Mouse (Mus musculus) intestine, postnatal 0 days (tissue): ENCODE measurements around the gene Alox12. TPM values are rescaled to one million over a fixed set of nuclear protein-coding genes. Genes with fewer than 3 reads are reported as not detected.

Experiments
- ATAC-seq: fragments of 200-750 bp; cut with Nextera tagmentation; 2 replicates; pipeline ENCODE4 v1.8.0; 2017; ENCODE audit warnings: mild to moderate bottlenecking, moderate TSS enrichment, moderate library complexity
- H3K27ac ChIP-seq: fragments of 300-500 bp; sonication (generic); 2 replicates; pipeline ENCODE4 v1.5.1; 2014; ENCODE audit warnings: mild to moderate bottlenecking, low read depth, low read length, moderate library complexity
- H3K27me3 ChIP-seq: fragments of 300-500 bp; sonication (generic); replicated peaks from 2 replicates; pipeline ENCODE4 v1.6.1; 2014; ENCODE audit warnings: low read length, mixed read lengths; ENCODE audit not compliant: control insufficient read depth, insufficient read depth
- H3K36me3 ChIP-seq: fragments of 300-500 bp; sonication (generic); 2 replicates; pipeline ENCODE4 v1.6.1; 2014; ENCODE audit warnings: mild to moderate bottlenecking, moderate library complexity; ENCODE audit not compliant: control insufficient read depth, insufficient read depth
- H3K4me1 ChIP-seq: fragments of 300-500 bp; sonication (generic); replicated peaks from 2 replicates; pipeline ENCODE4 v1.6.1; 2014; ENCODE audit warnings: antibody characterized with exemption, low read length, mixed read lengths; ENCODE audit not compliant: control insufficient read depth, insufficient read depth
- H3K4me2 ChIP-seq: fragments of 300-500 bp; sonication (generic); replicated peaks from 2 replicates; pipeline ENCODE4 v1.6.1; 2014; ENCODE audit warnings: low read depth, mild to moderate bottlenecking, moderate library complexity
- H3K4me3 ChIP-seq: fragments of 300-500 bp; sonication (generic); 2 replicates; pipeline ENCODE4 v1.5.1; 2014; ENCODE audit warnings: low read depth, low read length
- H3K9ac ChIP-seq: fragments of 300-500 bp; sonication (generic); 2 replicates; pipeline ENCODE4 v1.6.1; 2014; ENCODE audit warnings: mild to moderate bottlenecking, low read depth, low read length
- H3K9me3 ChIP-seq: fragments of 300-500 bp; sonication (generic); 2 replicates; pipeline ENCODE4 v1.6.1; 2016; ENCODE audit warnings: mixed run types; ENCODE audit not compliant: control insufficient read depth
- CTCF ChIP-seq: sonication (generic); IDR thresholded peaks from 2 replicates; pipeline ENCODE4 v1.5.1; 2016; ENCODE audit warnings: low read depth, mild to moderate bottlenecking, control low read depth, antibody characterized with exemption, moderate library complexity
- WGBS: fragments of 180-500 bp; shearing (Covaris S2); extraction: QIAGEN DNeasy Blood & Tissue Kit; methylation state at CpG from one replicate; pipeline ENCODE4 v1.1.7; 2014; 5-methylcytosine and 5-hydroxymethylcytosine counted together
- polyA plus RNA-seq: library from polyadenylated mRNA; unstranded; fragments of >200 nt; fragmentation: Nextera tagmentation; extraction: Ambion mirVana; gene quantifications from 2 replicates; pipeline ENCODE4 v1.2.1, GENCODE M21; 2015

The Alox12 gene
- polyA plus RNA-seq, 1 experiment from 2014 or later: 0.68 TPM

- H3K4me2 ChIP-seq: peak overlapping the region; percentile 95
- peaks cover 5% of the 10 kb centered on the region for H3K27me3 ChIP-seq
- H3K9ac ChIP-seq: peak overlapping the region; percentile 67
- no peak for TF ChIP-seq CTCF
- peaks cover 5% of the 10 kb centered on the region for H3K4me1 ChIP-seq
- peaks cover 4% of the 10 kb centered on the region; the same call in 1 of the 2 replicates for H3K36me3 ChIP-seq
- H3K9me3 ChIP-seq: no peaks in the 10 kb centered on the region
- peak overlapping the region; percentile 59 for H3K4me3 ChIP-seq
- WGBS: under 1% methylated on average over 24 of the region's 24 CpGs
- H3K27ac ChIP-seq: peak overlapping the region; percentile 94
- ATAC-seq: no peak
Observed at GRCm38 (mm10) chr11:70220323-70220722, 34.8 kb downstream of the Alox12 start.

- H3K4me1 ChIP-seq: peaks cover 5% of the 10 kb centered on the region
- peaks cover 7% of the 10 kb centered on the region for H3K27me3 ChIP-seq
- TF ChIP-seq CTCF: no peak
- peak overlapping the region; percentile 59 for H3K4me3 ChIP-seq
- peak overlapping the region; percentile 67; the same call in 1 of the 2 replicates for H3K9ac ChIP-seq
- H3K9me3 ChIP-seq: no peaks in the 10 kb centered on the region
- 48% methylated on average over 7 of the region's 7 CpGs for WGBS
- H3K36me3 ChIP-seq: peaks cover 4% of the 10 kb centered on the region; the same call in 1 of the 2 replicates
- no peak overlapping the region for H3K27ac ChIP-seq
- ATAC-seq: no peak
- peak overlapping the region; percentile 95 for H3K4me2 ChIP-seq
Observed at GRCm38 (mm10) chr11:70219873-70220272, 35.3 kb downstream of the Alox12 start.

GRCm38 (mm10) chr11:70218741-70219470 lies 36.2 kb downstream of the Alox12 start:
- no peak overlapping the region for H3K9ac ChIP-seq
- no peak for ATAC-seq

GRCm38 (mm10) chr11:70218039-70218438 lies 37.1 kb downstream of the Alox12 start:
- Histone ChIP-seq H3K9me3 (no peaks in the 10 kb centered on the region), H3K9ac (no peak overlapping the region), H3K27me3 (peaks cover 15% of the 10 kb centered on the region), H3K4me2 (peak overlapping the region; percentile 24; the same call in 1 of the 2 replicates), H3K4me3 (no peak overlapping the region), H3K36me3 (peaks cover 4% of the 10 kb centered on the region; the same call in 1 of the 2 replicates), H3K4me1 (peaks cover 12% of the 10 kb centered on the region), H3K27ac (no peak overlapping the region)
- no peak for TF ChIP-seq CTCF
- ATAC-seq: no peak
- 36% methylated on average over 4 of the region's 4 CpGs for WGBS

More at GRCm38 (mm10) chr11:70218741-70219470, 36.2 kb downstream of the Alox12 start:
- no peak overlapping the region for H3K4me3 ChIP-seq
- no peak for TF ChIP-seq CTCF
- H3K36me3 ChIP-seq: peaks cover 4% of the 10 kb centered on the region; the same call in 1 of the 2 replicates
- peaks cover 12% of the 10 kb centered on the region for H3K4me1 ChIP-seq
- H3K27me3 ChIP-seq: peaks cover 15% of the 10 kb centered on the region
- peak overlapping the region; percentile 95 for H3K4me2 ChIP-seq
- no peak overlapping the region; the same call in 1 of the 2 replicates for H3K27ac ChIP-seq
- WGBS: 74% methylated on average over 15 of the region's 15 CpGs
- no peaks in the 10 kb centered on the region for H3K9me3 ChIP-seq

GRCm38 (mm10) chr11:70216103-70216502 lies 39.0 kb downstream of the Alox12 start:
- H3K9ac ChIP-seq: no peak overlapping the region
- no peaks in the 10 kb centered on the region for H3K9me3 ChIP-seq
- peaks cover 4% of the 10 kb centered on the region; the same call in 1 of the 2 replicates for H3K36me3 ChIP-seq
- peaks cover 12% of the 10 kb centered on the region for H3K4me1 ChIP-seq
- no peak for ATAC-seq
- H3K27ac ChIP-seq: no peak overlapping the region
- 84% methylated on average over 3 of the region's 3 CpGs for WGBS
- no peak for TF ChIP-seq CTCF
- no peak overlapping the region for H3K4me3 ChIP-seq
- peaks cover 15% of the 10 kb centered on the region for H3K27me3 ChIP-seq
- no peak overlapping the region for H3K4me2 ChIP-seq

GRCm38 (mm10) chr11:70215301-70215700 lies 39.9 kb downstream of the Alox12 start:
- H3K4me3 ChIP-seq: no peak overlapping the region
- no peaks in the 10 kb centered on the region for H3K9me3 ChIP-seq
- no peak overlapping the region for H3K9ac ChIP-seq
- ATAC-seq: no peak
- WGBS: 47% methylated on average over 22 of the region's 22 CpGs
- no peak overlapping the region for H3K27ac ChIP-seq
- TF ChIP-seq CTCF: no peak
- H3K4me2 ChIP-seq: no peak overlapping the region
- H3K27me3 ChIP-seq: peaks cover 15% of the 10 kb centered on the region
- H3K4me1 ChIP-seq: peaks cover 12% of the 10 kb centered on the region
- peaks cover 4% of the 10 kb centered on the region; the same call in 1 of the 2 replicates for H3K36me3 ChIP-seq
